Mouse (Mus musculus) megakaryocyte, embryonic 14.5 days (primary cell): ENCODE data around the gene Rnf150. TPM values are rescaled to one million over a fixed set of nuclear protein-coding genes. Genes with fewer than 3 reads are reported as not detected.

Source experiments
- H3K27me3 ChIP-seq: replicated peaks from 2 replicates; pipeline ENCODE3; 2012; ENCODE audit warnings: inconsistent platforms
- H3K36me3 ChIP-seq: replicated peaks from 2 replicates; pipeline ENCODE3; 2012; ENCODE audit warnings: low read length, inconsistent platforms, mixed read lengths
- H3K4me1 ChIP-seq: 2 replicates; pipeline ENCODE4 v1.6.1; 2012; ENCODE audit warnings: inconsistent platforms
- H3K4me3 ChIP-seq: replicated peaks from 2 replicates; pipeline ENCODE3; 2012; ENCODE audit warnings: moderate library complexity, mild to moderate bottlenecking, inconsistent platforms
- H3K9me3 ChIP-seq: 2 replicates; pipeline ENCODE4 v1.6.1; 2012; ENCODE audit warnings: inconsistent platforms
- FLI1 ChIP-seq: IDR thresholded peaks from 2 replicates; pipeline ENCODE4 v1.6.1; 2012; ENCODE audit warnings: low read length, inconsistent platforms, mixed read lengths
- GATA1 ChIP-seq: IDR thresholded peaks from 3 replicates; pipeline ENCODE4 v1.6.1; 2012; ENCODE audit warnings: mixed read lengths, low read length, inconsistent platforms, borderline replicate concordance
- polyA plus RNA-seq: library from polyadenylated mRNA; stranded (reverse); fragments of >175 nt; gene quantifications from 2 replicates; pipeline ENCODE4 v1.2.3, GENCODE M21; 2012; ENCODE audit warnings: low replicate concordance; ENCODE audit not compliant: insufficient read depth

Gene Rnf150
- polyA plus RNA-seq, 1 experiment = 0.58 TPM

DNA sequence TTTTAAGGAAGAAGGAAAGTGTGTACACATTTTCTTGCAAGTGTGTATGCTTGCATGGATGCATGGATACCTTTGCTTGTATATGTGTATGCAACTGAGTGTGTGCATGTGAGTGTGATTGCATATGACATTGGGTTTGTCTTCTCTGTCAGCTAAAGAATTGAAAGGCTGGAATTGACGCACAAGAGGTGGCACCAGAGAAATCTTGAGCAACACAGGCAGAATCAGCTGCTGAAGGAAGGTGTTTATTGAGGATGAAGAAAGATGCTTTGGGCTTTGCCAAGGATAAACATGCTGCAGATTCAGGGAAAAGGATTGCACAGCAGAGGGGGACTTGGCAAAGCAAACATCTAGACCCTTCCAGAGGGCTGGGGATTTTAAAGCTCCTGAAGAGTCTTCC is 174.2 kb downstream of the Rnf150 start:
- H3K27me3 ChIP-seq = no peaks in the 10 kb centered on the region
- peaks cover 54% of the 10 kb centered on the region for H3K36me3 ChIP-seq
- no peaks in the 10 kb centered on the region for H3K9me3 ChIP-seq
- H3K4me3 ChIP-seq = no peak overlapping the region
- H3K4me1 ChIP-seq = peaks cover 18% of the 10 kb centered on the region
- TF ChIP-seq FLI1 = no peak
- TF ChIP-seq GATA1 = no peak

DNA sequence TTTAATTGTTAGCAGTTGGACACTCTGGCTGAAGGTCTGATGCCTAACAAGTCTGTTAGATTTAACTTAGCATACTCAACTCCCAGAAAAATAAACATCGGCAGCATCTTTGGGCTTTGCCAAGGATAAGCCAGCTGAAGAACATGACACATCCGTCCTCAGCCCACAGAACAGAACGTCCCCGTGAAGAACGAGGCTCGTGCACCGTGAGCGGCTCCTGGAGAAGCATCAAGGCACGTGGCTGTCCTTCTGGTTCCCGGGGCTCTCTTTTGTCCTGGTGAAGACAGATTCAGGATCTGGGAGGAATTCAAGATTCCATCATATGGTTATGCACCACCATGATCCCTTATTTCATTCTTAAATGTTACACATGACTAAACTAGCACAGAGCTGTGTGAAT is 175.4 kb downstream of the Rnf150 start:
- Histone ChIP-seq H3K4me1 (peaks cover 18% of the 10 kb centered on the region), H3K36me3 (peaks cover 65% of the 10 kb centered on the region), H3K4me3 (no peak overlapping the region), H3K27me3 (no peaks in the 10 kb centered on the region), H3K9me3 (no peaks in the 10 kb centered on the region)
- TF ChIP-seq FLI1 (no peak), GATA1 (no peak)

DNA sequence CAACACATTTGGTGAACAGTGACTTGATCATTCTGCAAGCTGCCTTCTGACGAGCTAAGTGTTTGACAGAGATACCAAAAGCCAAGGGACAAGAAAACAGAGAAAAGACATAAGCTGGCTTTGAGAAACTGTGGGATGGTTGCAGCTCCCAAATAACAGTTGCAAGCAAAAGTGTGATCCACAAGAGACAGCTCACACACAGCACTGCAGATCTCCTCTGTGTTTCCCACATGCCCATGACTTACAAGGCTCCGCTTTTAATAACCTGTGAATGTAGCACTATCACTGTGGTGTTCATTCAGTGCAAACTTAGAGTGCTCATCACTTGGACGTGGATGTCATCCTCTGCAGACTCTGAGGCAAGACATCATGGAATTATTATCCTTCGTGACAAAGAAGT is 178.3 kb downstream of the Rnf150 start:
- H3K4me1 ChIP-seq = peaks cover 10% of the 10 kb centered on the region
- H3K4me3 ChIP-seq = no peak overlapping the region
- no peaks in the 10 kb centered on the region for H3K9me3 ChIP-seq
- no peaks in the 10 kb centered on the region for H3K27me3 ChIP-seq
- TF ChIP-seq GATA1 (no peak), FLI1 (no peak)
- peaks cover 68% of the 10 kb centered on the region for H3K36me3 ChIP-seq

DNA sequence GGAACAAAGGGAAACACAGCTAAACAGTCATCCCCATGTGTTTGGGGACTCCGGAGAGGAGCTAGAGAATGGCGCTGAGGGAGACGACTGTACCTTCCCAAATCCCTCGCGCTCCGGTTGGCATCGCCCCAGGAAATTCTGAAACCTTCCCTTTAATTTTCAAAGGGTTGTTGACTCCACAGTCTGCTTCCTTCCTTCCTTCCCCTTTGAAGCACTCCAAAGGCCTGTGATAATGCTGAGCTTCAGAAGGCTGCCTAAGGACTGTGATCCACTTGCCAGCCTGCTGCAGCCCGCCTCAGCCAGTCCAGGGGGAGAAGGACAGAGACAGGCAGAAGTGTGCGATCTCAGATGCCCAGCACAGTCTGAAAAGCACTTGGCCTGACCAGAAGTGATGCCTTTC is 183.8 kb downstream of the Rnf150 start:
- H3K4me1 ChIP-seq = peaks cover 9% of the 10 kb centered on the region
- no peaks in the 10 kb centered on the region for H3K27me3 ChIP-seq
- no peaks in the 10 kb centered on the region for H3K9me3 ChIP-seq
- no peak overlapping the region for H3K4me3 ChIP-seq
- H3K36me3 ChIP-seq = peaks cover 57% of the 10 kb centered on the region
- TF ChIP-seq FLI1 (no peak), GATA1 (no peak)

DNA sequence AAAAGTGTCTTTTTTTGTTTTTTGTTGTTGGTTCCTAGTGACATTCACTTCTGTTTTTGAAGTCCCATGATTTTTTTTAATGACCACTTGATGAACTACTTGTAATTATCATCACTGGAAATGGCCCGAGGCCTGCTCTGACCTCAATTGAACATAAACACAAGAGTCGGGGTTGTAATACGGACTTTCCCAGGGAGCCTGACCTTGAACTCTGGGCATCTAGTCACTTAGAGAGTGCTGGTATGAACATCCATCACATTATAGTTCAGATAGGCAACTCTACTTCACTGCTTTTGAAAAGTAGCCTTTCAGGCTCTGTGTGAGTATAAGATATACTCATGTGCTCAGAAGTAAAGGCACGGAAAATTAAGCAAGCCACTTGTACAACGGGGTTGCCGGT is 185.4 kb downstream of the Rnf150 start:
- Histone ChIP-seq H3K27me3 (no peaks in the 10 kb centered on the region), H3K9me3 (no peaks in the 10 kb centered on the region), H3K4me1 (peaks cover 9% of the 10 kb centered on the region), H3K36me3 (peaks cover 52% of the 10 kb centered on the region), H3K4me3 (no peak overlapping the region)
- TF ChIP-seq GATA1 (no peak), FLI1 (no peak)

DNA sequence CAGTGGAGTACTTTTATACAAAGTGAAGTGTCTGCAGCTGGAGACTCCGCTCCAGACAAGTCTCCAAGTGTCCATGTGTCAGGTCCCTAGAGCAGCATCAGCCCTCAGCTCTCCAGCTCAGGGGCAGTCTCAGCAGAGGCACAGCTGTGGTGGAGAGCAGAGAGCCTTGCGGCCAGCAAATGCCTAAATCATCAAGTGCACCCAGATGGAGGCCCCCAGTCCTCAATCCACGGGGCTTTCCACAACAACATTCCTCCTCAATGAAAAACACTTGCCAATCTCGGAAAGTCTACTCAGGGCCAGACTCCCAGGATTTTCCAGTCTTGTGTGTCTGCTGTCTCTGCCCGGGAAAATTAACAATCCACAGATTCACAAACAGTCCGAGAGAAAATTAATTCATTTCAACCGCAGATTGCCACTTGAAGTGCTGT is 186.0 kb downstream of the Rnf150 start:
- H3K4me3 ChIP-seq = no peak overlapping the region
- no peak for TF ChIP-seq GATA1
- TF ChIP-seq FLI1 = no peak
- H3K27me3 ChIP-seq = no peaks in the 10 kb centered on the region
- no peaks in the 10 kb centered on the region for H3K9me3 ChIP-seq
- H3K4me1 ChIP-seq = peaks cover 9% of the 10 kb centered on the region
- peaks cover 52% of the 10 kb centered on the region for H3K36me3 ChIP-seq

DNA sequence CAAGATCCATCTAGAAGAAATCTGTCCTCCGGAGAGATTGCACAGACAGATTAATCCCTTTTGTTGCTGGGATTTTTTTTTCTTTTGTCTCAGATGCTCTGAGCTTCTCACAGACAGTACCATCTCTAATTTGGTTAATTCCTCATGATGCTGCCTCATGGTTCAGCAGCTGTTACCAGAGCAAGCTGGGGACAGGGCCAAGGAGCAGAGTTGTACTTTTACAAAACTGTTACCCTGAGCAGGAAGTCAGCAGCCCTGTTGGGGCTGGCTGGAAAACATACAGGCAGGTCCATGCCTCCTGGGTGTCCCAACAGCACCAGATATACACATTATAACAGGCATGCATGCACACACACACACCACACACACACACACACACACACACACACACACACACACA is 186.5 kb downstream of the Rnf150 start:
- Histone ChIP-seq H3K36me3 (peaks cover 49% of the 10 kb centered on the region), H3K27me3 (no peaks in the 10 kb centered on the region), H3K4me1 (peaks cover 11% of the 10 kb centered on the region), H3K4me3 (no peak overlapping the region), H3K9me3 (no peaks in the 10 kb centered on the region)
- no peak for TF ChIP-seq FLI1
- TF ChIP-seq GATA1 = no peak

DNA sequence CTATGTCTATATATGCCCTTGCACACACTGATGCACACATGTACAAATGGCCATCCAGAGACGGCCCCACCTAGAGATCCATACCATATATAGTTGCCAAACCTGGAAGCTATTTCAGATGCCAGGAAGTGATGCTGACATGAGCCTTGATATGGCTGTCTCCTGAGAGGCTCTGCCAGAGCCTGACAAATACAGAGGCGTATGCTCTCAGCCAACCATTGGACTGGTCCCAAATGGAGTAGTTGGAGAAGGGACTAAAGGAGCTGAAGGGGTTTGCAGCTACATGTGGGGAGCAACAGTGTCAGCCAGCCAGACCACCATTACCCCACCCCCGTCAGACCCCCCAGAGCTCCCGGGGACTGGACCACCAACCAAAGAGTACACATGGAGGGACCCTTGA is 189.7 kb downstream of the Rnf150 start:
- no peak for TF ChIP-seq GATA1
- no peak for TF ChIP-seq FLI1
- H3K4me3 ChIP-seq = no peak overlapping the region
- H3K4me1 ChIP-seq = peaks cover 8% of the 10 kb centered on the region
- H3K27me3 ChIP-seq = no peaks in the 10 kb centered on the region
- H3K9me3 ChIP-seq = no peaks in the 10 kb centered on the region
- H3K36me3 ChIP-seq = peaks cover 37% of the 10 kb centered on the region

DNA sequence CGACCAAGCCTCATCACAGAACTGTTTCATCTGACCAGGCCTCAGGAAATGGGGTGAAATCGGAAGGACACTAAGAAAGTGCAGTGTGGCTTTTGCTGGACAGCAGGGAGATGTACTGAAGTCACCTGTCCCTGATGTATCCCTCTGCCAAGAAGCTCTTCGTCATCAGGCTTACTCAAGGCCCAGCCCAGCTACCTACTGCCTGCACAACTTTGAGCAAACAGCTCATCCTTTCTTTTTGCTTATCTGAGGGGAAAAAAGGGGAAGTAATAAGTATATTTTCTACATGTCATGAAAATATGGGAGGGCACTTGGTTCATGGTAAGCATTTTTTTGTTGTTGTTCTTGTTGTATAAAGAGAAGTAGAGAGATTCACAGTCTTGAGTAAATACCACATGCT is 191.6 kb downstream of the Rnf150 start:
- no peaks in the 10 kb centered on the region for H3K27me3 ChIP-seq
- H3K4me3 ChIP-seq = no peak overlapping the region
- no peak for TF ChIP-seq FLI1
- TF ChIP-seq GATA1 = no peak
- H3K9me3 ChIP-seq = no peaks in the 10 kb centered on the region
- H3K36me3 ChIP-seq = peaks cover 48% of the 10 kb centered on the region
- peaks cover 8% of the 10 kb centered on the region for H3K4me1 ChIP-seq

DNA sequence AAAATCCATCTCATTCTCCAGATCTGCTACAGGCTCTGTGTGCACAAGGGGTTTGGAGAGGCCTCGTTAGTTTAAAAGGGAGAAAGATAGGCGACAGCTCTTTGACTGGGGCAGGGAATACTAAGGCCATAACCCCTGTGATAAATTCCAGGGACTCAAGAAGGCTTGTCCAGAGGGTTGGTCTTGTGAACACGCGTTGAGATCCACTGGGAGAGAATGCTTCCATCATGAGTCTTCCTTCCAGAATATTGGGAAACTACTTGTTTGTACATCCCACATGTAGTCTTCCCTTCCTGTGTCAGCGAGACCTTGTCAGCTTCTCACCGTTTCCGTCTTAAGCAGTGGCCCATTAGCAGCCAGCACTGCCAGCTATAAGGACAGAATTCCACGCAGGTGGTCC is 195.8 kb downstream of the Rnf150 start:
- TF ChIP-seq FLI1 (no peak), GATA1 (no peak)
- Histone ChIP-seq H3K4me1 (peaks cover 21% of the 10 kb centered on the region), H3K27me3 (no peaks in the 10 kb centered on the region), H3K9me3 (no peaks in the 10 kb centered on the region), H3K36me3 (peaks cover 31% of the 10 kb centered on the region), H3K4me3 (no peak overlapping the region)

DNA sequence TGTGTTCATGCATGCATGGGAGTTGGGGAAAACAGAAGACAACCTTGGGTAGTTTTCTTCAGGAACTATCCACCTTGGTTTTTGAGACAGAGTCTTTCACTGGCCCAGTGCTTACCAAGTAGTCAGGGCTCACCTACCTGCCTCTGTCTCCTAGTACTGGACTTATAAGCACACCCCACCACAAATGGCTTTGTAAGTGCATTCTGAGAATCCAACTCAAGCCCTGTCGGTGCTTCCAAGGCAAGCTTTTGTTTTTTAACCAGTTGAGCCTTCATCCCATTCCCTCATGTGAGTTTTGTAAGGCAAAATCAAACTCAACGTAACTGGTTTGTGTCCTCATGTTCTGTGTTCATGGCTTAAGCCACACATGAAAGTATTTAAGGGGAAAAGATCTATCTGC is 196.9 kb downstream of the Rnf150 start:
- H3K9me3 ChIP-seq = no peaks in the 10 kb centered on the region
- TF ChIP-seq FLI1 (no peak), GATA1 (no peak)
- no peaks in the 10 kb centered on the region for H3K27me3 ChIP-seq
- H3K4me3 ChIP-seq = no peak overlapping the region
- peaks cover 30% of the 10 kb centered on the region for H3K36me3 ChIP-seq
- peaks cover 28% of the 10 kb centered on the region for H3K4me1 ChIP-seq
